Mouse (Mus musculus) left cerebral cortex, postnatal 14 days (tissue): ENCODE data around the gene Mras. TPM values are rescaled to one million over a fixed set of nuclear protein-coding genes. Genes with fewer than 3 reads are reported as not detected.

ENCODE experiments used
- DNase-seq, 2 experiments: peaks; one replicate each; pipeline ENCODE4 v3.0.0; 2021 to 2022; ENCODE audit warnings: low spot score in 2 of 2, mixed read lengths in 1 of 2
- intact Hi-C: fragments of 180-260 bp; cut with DNase I; formaldehyde crosslinking; loops from one replicate; pipeline ENCODE4 v1.15.1; 2025
- long read RNA-seq, 2 experiments: library from polyadenylated mRNA; stranded (forward); transcript quantifications; one replicate each; pipeline ENCODE4 v2.0.0; 2021
- total RNA-seq, 2 experiments: library from RNA; stranded (reverse); gene quantifications; 2 replicates each; pipeline ENCODE4 v1.2.3; 2021

The Mras gene
- total RNA-seq = 100 to 1,000 TPM; 146 to 154 TPM
- long read RNA-seq, experiment 1, full-length matches to known transcripts = 110 of 149 reads
- long read RNA-seq, experiment 1, partial matches to known transcripts = 2 of 149 reads
- long read RNA-seq, experiment 1, other reads (novel, unspliced or antisense) = 37 of 149 reads
- long read RNA-seq, experiment 2, full-length matches to known transcripts = 117 of 159 reads
- long read RNA-seq, experiment 2, partial matches to known transcripts = 2 of 159 reads
- long read RNA-seq, experiment 2, other reads (novel, unspliced or antisense) = 40 of 159 reads

GRCm38 (mm10) chr9:99437031-99437764, at the start of gene Mras:
TSS of gene Mras (minus strand) at chr9:99437381.
- intact Hi-C loops = loop anchor here (5.0 kb wide), 1 partner anchor 50 kb away; no protein-coding TSS in a partner anchor

GRCm38 (mm10) chr9:99485144-99485543, 48.0 kb upstream of the Mras start:
- intact Hi-C loops = no loop called here
- no peak for DNase-seq

More at GRCm38 (mm10) chr9:99437031-99437764, at the start of gene Mras:
- DNase-seq = peak in 1 of 2 experiments; percentile 67

- DNase-seq = no peak
- intact Hi-C loops = no loop called here
Measured at GRCm38 (mm10) chr9:99484632-99485031, 47.5 kb upstream of the Mras start.

DNA sequence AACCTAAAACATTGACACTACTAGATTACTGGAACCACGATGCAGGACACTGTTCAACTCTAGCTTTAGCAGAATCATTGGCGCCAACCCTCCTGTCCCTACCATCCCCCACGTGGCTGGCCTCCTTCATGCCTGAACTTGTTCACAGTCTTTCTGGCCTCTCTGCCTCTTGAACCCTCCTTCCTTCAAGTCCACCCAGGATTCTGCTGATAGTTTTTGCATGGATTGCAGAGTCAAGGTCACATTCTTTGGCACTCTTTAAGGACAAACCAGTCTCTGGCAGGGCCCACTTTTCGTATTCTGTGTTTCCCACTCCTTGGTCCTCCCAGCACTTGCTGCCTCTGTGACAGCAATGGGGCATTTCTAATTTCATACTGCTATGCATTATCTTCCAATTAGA, 46.0 kb upstream of the Mras start:
- intact Hi-C loops = no loop called here

DNA sequence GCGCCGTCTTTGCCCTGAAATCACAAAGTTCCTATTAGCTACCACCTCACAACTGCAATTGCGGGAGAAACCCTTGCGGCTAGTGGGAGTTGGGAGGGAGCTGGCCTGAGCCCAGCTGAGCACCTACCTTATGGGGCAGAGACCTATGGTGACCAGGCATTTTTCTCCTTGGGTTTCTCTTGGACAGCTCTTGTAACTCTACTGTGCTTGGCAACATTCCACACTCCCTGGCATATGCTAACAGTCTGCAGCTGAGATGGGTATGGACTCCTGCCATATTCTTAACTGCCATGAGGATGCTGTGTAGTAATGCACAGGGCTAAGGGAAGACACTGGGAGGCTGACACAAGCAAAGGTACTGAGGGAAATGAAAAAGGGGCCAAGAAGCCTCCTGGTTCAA, 43.6 kb upstream of the Mras start:
- intact Hi-C loops = no loop called here
- peak in 1 of 2 experiments; percentile 37 for DNase-seq

More for the DNA sequence above, 46.0 kb upstream of the Mras start:
- no peak for DNase-seq

- intact Hi-C loops = no loop called here
Measured at GRCm38 (mm10) chr9:99479181-99479711, 42.1 kb upstream of the Mras start.

GRCm38 (mm10) chr9:99471334-99471733, 34.2 kb upstream of the Mras start:
- DNase-seq = no peak
- intact Hi-C loops = no loop called here

More at GRCm38 (mm10) chr9:99479181-99479711, 42.1 kb upstream of the Mras start:
- DNase-seq = peak in 1 of 2 experiments; percentile 53

GRCm38 (mm10) chr9:99470347-99471092, 33.3 kb upstream of the Mras start:
- DNase-seq = no peak
- intact Hi-C loops = no loop called here

DNA sequence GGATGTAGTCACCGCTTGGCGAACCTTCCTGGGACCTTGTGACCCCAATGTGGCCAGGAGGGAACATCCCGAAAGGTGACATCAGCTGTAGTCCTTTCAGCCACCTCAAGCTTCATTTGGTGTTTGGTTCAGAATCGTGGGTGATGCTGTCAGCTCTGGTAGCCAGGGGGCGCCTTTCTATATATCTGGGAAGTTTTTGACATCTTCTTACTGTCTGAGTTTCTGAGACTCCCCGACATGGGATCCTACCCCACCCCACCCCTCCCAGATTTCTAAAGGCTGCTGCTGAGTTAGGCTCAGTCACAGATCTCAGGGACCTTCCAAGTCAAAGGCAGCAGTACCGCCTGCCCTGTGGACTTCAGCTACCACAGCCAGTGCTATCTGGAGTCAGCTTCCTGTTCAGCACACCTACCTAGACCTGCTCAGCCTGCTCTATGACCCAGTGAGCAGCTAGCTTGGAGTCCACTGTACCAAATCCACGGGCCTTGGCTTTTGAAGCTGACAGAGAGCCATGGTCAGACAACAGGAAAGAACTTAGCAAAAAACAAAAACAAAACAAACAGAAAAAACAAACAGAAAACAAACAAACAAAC, 32.6 kb upstream of the Mras start:
- intact Hi-C loops = loop anchor here (10.0 kb wide), 1 partner anchor 195 kb away; no protein-coding TSS in a partner anchor
- no peak for DNase-seq

DNA sequence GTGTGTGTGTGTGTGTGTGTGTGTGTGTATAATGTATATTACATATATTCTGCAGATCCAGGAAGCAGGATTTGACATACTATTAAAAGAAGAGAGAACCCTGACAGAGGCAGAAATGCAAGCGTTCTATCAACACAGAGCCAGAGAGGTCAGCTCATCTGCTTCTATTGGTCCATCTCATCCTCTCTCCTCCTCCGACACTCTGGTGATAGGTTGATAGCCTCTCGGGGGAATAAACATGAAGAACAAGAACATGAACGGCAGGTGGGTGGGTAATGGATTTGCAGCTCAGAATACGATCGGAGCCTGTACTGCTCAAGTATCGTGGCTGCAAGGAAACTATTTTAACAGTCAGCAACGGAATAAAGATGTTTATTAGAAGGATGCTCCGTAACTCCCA, 31.4 kb upstream of the Mras start:
- intact Hi-C loops = loop anchor here (10.0 kb wide), 1 partner anchor 196 kb away; no protein-coding TSS in a partner anchor

DNA sequence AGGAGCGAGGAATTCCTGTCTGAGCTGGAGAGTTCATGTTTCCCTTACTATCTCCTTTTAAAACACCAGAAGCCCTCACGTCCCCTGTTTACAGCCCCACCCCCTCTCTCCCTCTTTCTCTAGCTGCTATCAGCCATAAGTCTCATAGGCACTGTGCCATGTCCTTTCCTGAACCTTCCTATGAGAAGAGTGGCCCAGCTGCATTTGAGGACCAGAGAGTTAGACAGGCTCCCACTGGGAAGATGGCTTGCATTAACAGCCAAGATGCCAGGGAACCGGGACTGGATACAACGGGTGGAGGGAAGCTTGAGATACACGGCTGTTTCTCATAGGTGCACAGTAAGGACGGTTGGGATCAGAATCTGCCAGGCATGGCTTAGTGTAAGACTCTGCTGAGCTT, 27.7 kb upstream of the Mras start:
- DNase-seq = no peak
- intact Hi-C loops = loop anchor here (10.0 kb wide), 1 partner anchor 200 kb away; no protein-coding TSS in a partner anchor

More for the DNA sequence above, 31.4 kb upstream of the Mras start:
- no peak for DNase-seq

DNA sequence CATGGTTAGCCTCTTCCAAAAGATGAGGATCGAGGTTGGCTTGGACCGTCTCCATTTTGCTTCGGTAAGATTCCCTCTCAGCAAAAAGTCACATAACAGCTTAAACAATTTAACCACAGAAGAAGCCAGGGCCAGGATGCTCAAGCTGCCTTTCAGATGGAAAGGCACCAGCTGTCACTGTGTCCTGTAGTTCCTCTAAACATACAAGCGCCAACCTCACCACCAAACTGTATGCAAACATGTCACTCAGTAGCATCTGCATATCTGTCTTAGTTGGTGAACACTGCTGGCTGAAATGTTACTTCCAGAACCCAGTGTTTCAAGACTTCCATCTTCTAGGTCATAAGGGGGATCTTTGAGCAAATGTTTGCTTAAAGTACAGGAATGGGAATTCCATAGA, 22.5 kb upstream of the Mras start:
- intact Hi-C loops = loop anchor here (10.0 kb wide), 2 partner anchors 205 to 485 kb away; no protein-coding TSS in a partner anchor
- no peak for DNase-seq

DNA sequence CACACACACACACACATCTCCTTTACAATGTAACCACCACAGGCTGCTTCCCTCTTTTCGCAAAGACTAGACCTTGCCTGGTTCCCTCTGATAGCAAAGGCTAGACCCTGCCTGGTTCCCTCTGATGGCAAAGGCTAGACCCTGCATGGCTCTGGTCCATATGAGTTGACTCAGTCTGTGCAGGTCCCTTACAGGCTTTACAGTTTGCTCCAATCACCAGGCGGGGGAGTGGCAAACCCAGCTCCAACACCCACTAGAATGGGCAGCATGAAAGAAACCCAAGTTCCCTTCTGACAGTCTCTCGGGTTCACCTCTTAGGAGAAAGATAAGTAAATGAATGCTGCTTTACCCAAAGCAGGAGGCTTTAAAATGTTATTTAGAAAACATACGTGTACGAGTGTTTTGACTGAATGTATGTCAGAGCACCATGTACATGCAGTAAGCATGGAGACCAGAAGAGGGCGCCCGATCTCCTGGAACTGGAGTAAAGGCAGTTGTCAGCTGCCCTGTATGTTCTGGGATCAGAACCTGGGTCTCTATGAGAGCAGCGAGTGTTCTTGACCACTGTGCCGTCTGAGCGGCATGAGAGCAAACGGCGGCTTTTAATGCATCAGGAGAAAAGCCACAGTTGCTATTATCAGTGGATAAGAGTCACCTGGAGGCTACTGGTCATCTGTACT, 21.5 kb upstream of the Mras start:
- peak; percentile 54 to 62 for DNase-seq
- intact Hi-C loops = loop anchor here (10.0 kb wide), 1 partner anchor 484 kb away; no protein-coding TSS in a partner anchor

DNA sequence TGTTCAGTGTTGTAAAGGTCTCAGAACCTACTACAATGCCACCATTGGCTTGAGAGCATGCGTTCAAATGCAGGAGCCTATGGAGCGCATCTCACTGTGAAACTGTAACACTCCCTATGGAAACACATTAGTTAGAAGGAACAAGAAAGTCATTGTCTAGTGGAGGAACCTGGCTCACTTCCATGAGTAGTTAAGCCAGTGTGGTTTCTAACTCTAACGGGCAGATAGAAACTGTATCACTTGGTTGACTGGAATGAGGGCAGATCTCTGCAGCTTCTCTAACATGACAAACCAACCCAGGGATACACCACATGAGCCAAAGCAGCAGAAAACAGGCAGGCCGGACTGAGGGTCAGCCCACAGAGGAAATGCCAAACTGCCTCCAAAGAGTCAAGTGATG, 17.0 kb upstream of the Mras start:
- intact Hi-C loops = loop anchor here (5.0 to 10.0 kb wide), 3 partner anchors 212 to 479 kb away; partner anchors contain the start of gene Cep70
- DNase-seq = no peak

DNA sequence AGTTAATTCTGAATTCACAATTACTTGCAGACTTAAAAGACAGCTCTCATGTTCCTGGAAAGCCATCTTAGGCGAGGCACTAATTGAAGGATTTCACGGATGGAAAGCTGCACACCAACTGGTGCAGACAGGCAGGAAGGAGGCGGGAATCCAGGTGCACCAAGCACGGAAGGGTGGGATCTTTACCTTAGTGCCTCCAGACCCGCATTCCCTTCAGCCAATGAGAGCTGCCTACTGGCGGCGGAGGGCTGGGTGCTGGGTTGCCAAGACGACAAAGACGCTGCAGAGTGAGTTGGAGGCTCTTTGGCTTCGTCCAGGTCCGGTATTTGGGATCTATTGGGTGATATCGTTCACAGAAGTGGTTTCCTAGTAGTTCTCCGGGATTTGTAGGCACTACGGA, 14.0 kb upstream of the Mras start, which contains the start of gene Nme9:
TSS of gene Nme9 (plus strand) at position 315 of the 400 bp plus-strand sequence.
- intact Hi-C loops = loop anchor here (5.0 to 10.0 kb wide), 3 partner anchors 209 to 476 kb away; partner anchors contain the start of gene Cep70
- peak in 1 of 2 experiments; percentile 32 for DNase-seq

DNA sequence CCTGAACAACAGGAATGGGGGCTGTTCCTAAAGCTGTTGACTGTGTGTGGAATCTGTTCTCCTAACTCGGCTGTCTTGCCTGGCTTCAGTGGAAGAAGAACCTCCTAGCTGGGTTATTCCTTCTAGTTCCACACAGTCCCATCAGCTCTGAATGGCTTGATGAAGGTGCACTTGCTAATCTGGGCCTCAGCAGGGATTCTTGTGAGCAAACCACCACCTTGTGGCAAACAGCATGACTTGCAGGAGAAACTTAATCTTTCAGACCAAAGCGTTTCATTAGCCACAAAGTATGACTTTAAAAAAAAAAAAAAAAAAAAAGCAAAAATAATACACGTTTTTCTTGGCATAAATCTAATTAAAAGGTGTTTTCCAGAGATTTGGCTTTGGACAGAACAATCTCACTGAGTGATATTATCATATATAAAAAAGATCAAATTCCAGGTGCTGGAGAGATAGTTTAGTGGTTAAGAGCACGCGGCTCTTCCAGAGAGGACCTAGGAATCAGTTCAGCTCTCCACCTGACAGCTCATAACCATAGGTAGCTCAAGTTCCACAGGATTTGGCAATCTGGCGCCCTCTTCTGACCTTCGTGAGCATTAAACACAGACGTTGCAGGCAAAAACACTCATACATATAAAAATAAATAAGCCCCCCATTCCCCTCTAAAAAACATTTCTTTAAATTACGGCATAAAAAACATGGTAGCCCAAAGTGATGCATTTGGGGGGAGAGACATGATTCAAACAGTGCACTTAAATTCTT, 12.9 kb upstream of the Mras start:
- intact Hi-C loops = loop anchor here (5.0 to 10.0 kb wide), 3 partner anchors 208 to 475 kb away; partner anchors contain the start of gene Cep70
- peak in 1 of 2 experiments; percentile 59 for DNase-seq

DNA sequence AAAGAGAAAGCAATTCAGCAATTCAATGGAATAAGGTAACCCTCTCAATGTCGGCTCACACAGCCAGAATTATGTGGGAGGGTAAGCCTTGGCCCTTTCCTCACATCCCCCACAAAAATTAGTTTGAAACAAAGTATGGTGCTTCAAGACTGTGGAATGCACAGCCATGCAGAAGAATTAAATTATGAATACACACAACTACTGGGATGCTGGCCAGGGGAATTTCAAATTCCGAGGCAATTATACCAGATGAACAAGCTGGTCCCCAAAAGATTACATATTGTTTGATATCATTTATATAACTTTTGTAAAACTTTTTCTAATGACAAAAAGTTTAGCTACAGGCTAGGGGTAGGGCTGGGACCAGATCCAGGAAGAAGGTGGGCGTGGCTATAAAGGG, 10.1 kb upstream of the Mras start:
- intact Hi-C loops = no loop called here
- DNase-seq = no peak
